Mouse (Mus musculus) lung, embryonic 14.5 days (tissue): Measurements from ENCODE around the gene Sdhaf3. TPM values are rescaled to one million over a fixed set of nuclear protein-coding genes. Genes with fewer than 3 reads are reported as not detected.

Source experiments
- ATAC-seq: fragments of 200-750 bp; cut with Nextera tagmentation; 2 replicates; pipeline ENCODE4 v1.8.0; 2017; ENCODE audit warnings: mild to moderate bottlenecking, moderate TSS enrichment, moderate library complexity; ENCODE audit not compliant: insufficient read depth
- DNase-seq: peaks from one replicate; pipeline ENCODE4 v3.0.0-alpha.2; 2015
- H3K27ac ChIP-seq: fragments of 300-500 bp; sonication (generic); 2 replicates; pipeline ENCODE4 v1.5.1; 2014; ENCODE audit warnings: low read depth, mild to moderate bottlenecking, moderate library complexity
- H3K27me3 ChIP-seq: fragments of 300-500 bp; sonication (generic); 2 replicates; pipeline ENCODE4 v1.6.1; 2014; ENCODE audit warnings: low read length, control low read depth; ENCODE audit not compliant: insufficient read depth
- H3K36me3 ChIP-seq: fragments of 300-500 bp; sonication (generic); 2 replicates; pipeline ENCODE4 v1.6.1; 2014; ENCODE audit warnings: control low read depth; ENCODE audit not compliant: insufficient read depth
- H3K4me1 ChIP-seq: fragments of 300-500 bp; sonication (generic); 2 replicates; pipeline ENCODE4 v1.6.1; 2014; ENCODE audit warnings: antibody characterized with exemption, control low read depth; ENCODE audit not compliant: insufficient read depth
- H3K4me2 ChIP-seq: fragments of 300-500 bp; sonication (generic); 2 replicates; pipeline ENCODE4 v1.6.1; 2014; ENCODE audit warnings: mild to moderate bottlenecking
- H3K4me3 ChIP-seq: fragments of 300-500 bp; sonication (generic); 2 replicates; pipeline ENCODE4 v1.5.1; 2014; ENCODE audit warnings: low read depth, low read length
- H3K9ac ChIP-seq: fragments of 300-500 bp; sonication (generic); 2 replicates; pipeline ENCODE4 v1.6.1; 2014
- H3K9me3 ChIP-seq: fragments of 300-500 bp; sonication (generic); 2 replicates; pipeline ENCODE4 v1.6.1; 2016; ENCODE audit warnings: low read depth, low read length, control low read depth
- CTCF ChIP-seq: IDR thresholded peaks from 2 replicates; pipeline ENCODE4 v1.5.1; 2016; ENCODE audit warnings: antibody characterized with exemption, low read depth
- WGBS: fragments of 180-500 bp; shearing (Covaris S2); extraction: QIAGEN DNeasy Blood & Tissue Kit; methylation state at CpG from one replicate; pipeline ENCODE4 v1.1.7; 2014; 5-methylcytosine and 5-hydroxymethylcytosine counted together
- polyA plus RNA-seq: library from polyadenylated mRNA; unstranded; fragments of >200 nt; fragmentation: Nextera tagmentation; extraction: Ambion mirVana; gene quantifications from 2 replicates; pipeline ENCODE4 v1.2.1, GENCODE M21; 2014

Sdhaf3 gene
- polyA plus RNA-seq, 1 experiment from 2014 or later: 5.7 TPM

DNA sequence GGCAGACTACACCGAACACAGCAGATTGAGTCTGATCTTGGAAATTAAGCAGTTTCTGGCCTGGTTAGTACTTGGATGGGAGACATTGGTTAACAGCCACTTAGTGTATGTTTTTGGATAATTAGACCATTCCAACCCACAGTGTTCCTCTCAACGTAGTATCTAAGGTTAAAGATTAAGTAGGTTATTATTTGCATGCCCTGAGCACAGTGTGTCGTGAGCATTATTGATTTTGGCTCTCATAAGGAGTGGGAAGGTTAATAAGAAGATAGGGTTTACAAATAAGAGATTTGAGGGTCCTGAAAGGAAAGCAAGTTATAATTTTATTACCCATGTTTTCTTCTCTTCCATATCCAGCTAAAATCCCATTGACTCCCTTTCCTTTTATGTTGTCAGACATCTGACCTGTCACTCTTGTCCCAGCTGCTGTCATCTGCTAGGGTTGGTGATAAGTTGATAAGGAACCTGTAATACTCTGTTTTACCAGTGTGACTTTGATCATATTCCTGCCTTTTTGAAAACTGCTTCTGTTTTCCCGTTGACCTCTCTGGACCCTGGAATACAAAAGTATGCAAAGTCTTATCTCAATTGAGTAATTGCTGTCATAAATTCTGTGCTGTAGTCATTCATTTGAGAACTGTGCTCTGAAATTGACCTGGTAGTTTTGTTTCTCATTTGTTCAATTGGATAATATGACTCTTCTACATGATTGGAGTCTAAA lies 41.6 kb downstream of the Sdhaf3 start:
- no peak for ATAC-seq
- H3K27ac ChIP-seq: no peak overlapping the region
- 64% methylated on average over 4 of the region's 4 CpGs for WGBS

GRCm38 (mm10) chr6:6997956-6998355 lies 42.2 kb downstream of the Sdhaf3 start:
- H3K36me3 ChIP-seq: no peaks in the 10 kb centered on the region
- ATAC-seq (no peak), DNase-seq (no peak)
- no peaks in the 10 kb centered on the region for H3K9me3 ChIP-seq
- no peak overlapping the region for H3K4me3 ChIP-seq
- H3K27ac ChIP-seq: no peak overlapping the region
- WGBS: 81% methylated on average over 1 of the region's 1 CpGs
- TF ChIP-seq CTCF: no peak
- H3K4me2 ChIP-seq: no peak overlapping the region
- no peak overlapping the region for H3K9ac ChIP-seq
- H3K27me3 ChIP-seq: no peaks in the 10 kb centered on the region
- no peaks in the 10 kb centered on the region for H3K4me1 ChIP-seq

More for the DNA sequence above, 41.6 kb downstream of the Sdhaf3 start:
- H3K4me1 ChIP-seq: no peaks in the 10 kb centered on the region
- H3K36me3 ChIP-seq: no peaks in the 10 kb centered on the region
- DNase-seq: no peak
- H3K4me2 ChIP-seq: no peak overlapping the region
- no peak overlapping the region for H3K4me3 ChIP-seq
- no peak overlapping the region for H3K9ac ChIP-seq
- no peak for TF ChIP-seq CTCF
- H3K9me3 ChIP-seq: no peaks in the 10 kb centered on the region
- H3K27me3 ChIP-seq: no peaks in the 10 kb centered on the region

- Histone ChIP-seq H3K27me3 (no peaks in the 10 kb centered on the region), H3K27ac (no peak overlapping the region), H3K9me3 (no peaks in the 10 kb centered on the region), H3K4me2 (no peak overlapping the region), H3K9ac (no peak overlapping the region), H3K36me3 (no peaks in the 10 kb centered on the region), H3K4me1 (no peaks in the 10 kb centered on the region), H3K4me3 (no peak overlapping the region)
- no peak for DNase-seq
- 0 out of 2 replicates have a peak, but pooled peaks have one; percentile 11 for TF ChIP-seq CTCF
- no peak for ATAC-seq
- WGBS: 87% methylated on average over 3 of the region's 3 CpGs
Measured at GRCm38 (mm10) chr6:6999015-6999414, 43.2 kb downstream of the Sdhaf3 start.

DNA sequence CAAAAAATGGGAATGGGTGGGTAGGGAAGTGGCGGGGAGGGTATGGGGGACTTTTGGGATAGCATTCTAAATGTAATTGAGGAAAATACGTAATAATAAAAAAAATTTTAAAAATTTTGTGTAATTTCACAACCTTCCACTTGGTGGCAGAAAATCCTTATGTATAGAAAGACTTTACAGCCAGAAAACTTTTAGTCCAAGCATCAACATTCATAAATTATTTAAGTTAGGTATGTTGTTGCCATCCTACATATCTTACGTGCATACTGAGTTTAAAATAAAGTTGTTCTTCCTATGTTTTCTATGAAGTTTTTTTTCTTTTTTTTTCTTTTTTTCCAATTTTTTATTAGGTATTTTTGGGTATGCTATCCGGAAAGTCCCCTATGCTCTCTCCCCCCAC lies 47.3 kb downstream of the Sdhaf3 start:
- no peaks in the 10 kb centered on the region for H3K4me1 ChIP-seq
- no peak overlapping the region for H3K4me3 ChIP-seq
- no peak overlapping the region for H3K27ac ChIP-seq
- no peak for ATAC-seq
- WGBS: 55% methylated on average over 4 of the region's 4 CpGs
- peak; percentile 31 for TF ChIP-seq CTCF
- peak; percentile 40 for DNase-seq
- no peaks in the 10 kb centered on the region for H3K36me3 ChIP-seq
- H3K4me2 ChIP-seq: no peak overlapping the region
- no peak overlapping the region for H3K9ac ChIP-seq
- no peaks in the 10 kb centered on the region for H3K9me3 ChIP-seq
- no peaks in the 10 kb centered on the region for H3K27me3 ChIP-seq

GRCm38 (mm10) chr6:7004005-7004404 lies 48.2 kb downstream of the Sdhaf3 start:
- Histone ChIP-seq H3K27ac (no peak overlapping the region), H3K36me3 (no peaks in the 10 kb centered on the region), H3K27me3 (no peaks in the 10 kb centered on the region), H3K9ac (no peak overlapping the region), H3K4me2 (no peak overlapping the region), H3K4me1 (no peaks in the 10 kb centered on the region), H3K9me3 (no peaks in the 10 kb centered on the region), H3K4me3 (no peak overlapping the region)
- DNase-seq (peak; percentile 49), ATAC-seq (no peak)
- WGBS: 63% methylated on average over 2 of the region's 2 CpGs
- peak; percentile 40 for TF ChIP-seq CTCF

DNA sequence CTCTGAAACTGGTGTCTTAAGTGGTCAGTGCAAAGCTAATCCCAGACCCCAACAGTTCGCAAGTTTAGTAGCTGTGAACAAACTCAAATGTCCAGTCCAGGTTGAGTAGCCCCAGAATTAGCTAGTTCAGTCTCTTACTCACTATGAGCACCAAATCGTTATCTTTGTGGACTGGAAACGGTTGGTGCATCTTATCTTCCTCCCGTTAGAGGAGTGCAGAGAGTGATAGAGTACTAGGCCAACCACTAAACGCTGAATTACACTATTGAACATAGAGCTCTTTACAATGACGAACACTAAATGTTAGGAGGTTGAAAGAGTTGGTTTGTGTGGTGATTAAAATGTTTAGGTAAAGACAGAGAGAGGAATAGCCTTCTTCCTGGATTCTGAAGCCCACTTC lies 82.3 kb downstream of the Sdhaf3 start:
- DNase-seq (no peak), ATAC-seq (no peak)
- Histone ChIP-seq H3K36me3 (no peaks in the 10 kb centered on the region), H3K4me2 (no peak overlapping the region), H3K9ac (no peak overlapping the region), H3K4me3 (no peak overlapping the region), H3K27me3 (no peaks in the 10 kb centered on the region), H3K9me3 (no peaks in the 10 kb centered on the region), H3K27ac (no peak overlapping the region), H3K4me1 (no peaks in the 10 kb centered on the region)
- TF ChIP-seq CTCF: no peak
- WGBS: 80% methylated on average over 6 of the region's 6 CpGs

GRCm38 (mm10) chr6:7038835-7039234 lies 83.0 kb downstream of the Sdhaf3 start:
- no peak overlapping the region for H3K9ac ChIP-seq
- DNase-seq (no peak), ATAC-seq (no peak)
- H3K4me3 ChIP-seq: no peak overlapping the region
- H3K4me2 ChIP-seq: no peak overlapping the region
- H3K27me3 ChIP-seq: no peaks in the 10 kb centered on the region
- H3K9me3 ChIP-seq: no peaks in the 10 kb centered on the region
- 84% methylated on average over 5 of the region's 5 CpGs for WGBS
- H3K4me1 ChIP-seq: no peaks in the 10 kb centered on the region
- H3K27ac ChIP-seq: no peak overlapping the region
- no peak for TF ChIP-seq CTCF
- H3K36me3 ChIP-seq: no peaks in the 10 kb centered on the region
